Mouse (Mus musculus): Measurements from ENCODE around the gene Snd1. TPM values are rescaled to one million over a fixed set of nuclear protein-coding genes. Genes with fewer than 3 reads are reported as not detected.

Snd1 gene
- polyA plus RNA-seq, 1 experiment from 2014 or later, result 143 TPM

Other genes with a start within 250 kb of the Snd1 start
- 15.4 and 16.4 TPM in 2 replicates for gene Zfp800, start 77.1 kb upstream of the Snd1 start, polyA plus RNA-seq (2015; fragmentation: Nextera tagmentation; extraction: Ambion mirVana)
- gene Arf5, start 51.6 kb upstream of the Snd1 start, polyA plus RNA-seq (2015; fragmentation: Nextera tagmentation; extraction: Ambion mirVana), result 384 and 392 TPM in 2 replicates
- not detected in 2 replicates for gene Fscn3, start 47.4 kb upstream of the Snd1 start, polyA plus RNA-seq (2015; fragmentation: Nextera tagmentation; extraction: Ambion mirVana)
- gene Gcc1, start 46.7 kb upstream of the Snd1 start, polyA plus RNA-seq (2015; fragmentation: Nextera tagmentation; extraction: Ambion mirVana), result 9.9 and 11.4 TPM in 2 replicates
- gene Pax4, start 25.8 kb upstream of the Snd1 start, polyA plus RNA-seq (2015; fragmentation: Nextera tagmentation; extraction: Ambion mirVana), result not detected in 2 replicates